Mouse (Mus musculus) intestine, postnatal 0 days (tissue): Measurements from ENCODE around the gene Abhd12b. TPM values are rescaled to one million over a fixed set of nuclear protein-coding genes. Genes with fewer than 3 reads are reported as not detected.
"Not testable (repeated sequence)": the region's sequence is repeated elsewhere in the genome, so short reads cannot be mapped to it uniquely, and the experiment has no call there.

Source experiments
- ATAC-seq: fragments of 200-750 bp; cut with Nextera tagmentation; 2 replicates; pipeline ENCODE4 v1.8.0; 2017; ENCODE audit warnings: mild to moderate bottlenecking, moderate TSS enrichment, moderate library complexity
- H3K27ac ChIP-seq: fragments of 300-500 bp; sonication (generic); 2 replicates; pipeline ENCODE4 v1.5.1; 2014; ENCODE audit warnings: mild to moderate bottlenecking, low read depth, low read length, moderate library complexity
- H3K27me3 ChIP-seq: fragments of 300-500 bp; sonication (generic); replicated peaks from 2 replicates; pipeline ENCODE4 v1.6.1; 2014; ENCODE audit warnings: low read length, mixed read lengths; ENCODE audit not compliant: control insufficient read depth, insufficient read depth
- H3K36me3 ChIP-seq: fragments of 300-500 bp; sonication (generic); 2 replicates; pipeline ENCODE4 v1.6.1; 2014; ENCODE audit warnings: mild to moderate bottlenecking, moderate library complexity; ENCODE audit not compliant: control insufficient read depth, insufficient read depth
- H3K4me1 ChIP-seq: fragments of 300-500 bp; sonication (generic); replicated peaks from 2 replicates; pipeline ENCODE4 v1.6.1; 2014; ENCODE audit warnings: antibody characterized with exemption, low read length, mixed read lengths; ENCODE audit not compliant: control insufficient read depth, insufficient read depth
- H3K4me2 ChIP-seq: fragments of 300-500 bp; sonication (generic); replicated peaks from 2 replicates; pipeline ENCODE4 v1.6.1; 2014; ENCODE audit warnings: low read depth, mild to moderate bottlenecking, moderate library complexity
- H3K4me3 ChIP-seq: fragments of 300-500 bp; sonication (generic); 2 replicates; pipeline ENCODE4 v1.5.1; 2014; ENCODE audit warnings: low read depth, low read length
- H3K9ac ChIP-seq: fragments of 300-500 bp; sonication (generic); 2 replicates; pipeline ENCODE4 v1.6.1; 2014; ENCODE audit warnings: mild to moderate bottlenecking, low read depth, low read length
- H3K9me3 ChIP-seq: fragments of 300-500 bp; sonication (generic); 2 replicates; pipeline ENCODE4 v1.6.1; 2016; ENCODE audit warnings: mixed run types; ENCODE audit not compliant: control insufficient read depth
- CTCF ChIP-seq: sonication (generic); IDR thresholded peaks from 2 replicates; pipeline ENCODE4 v1.5.1; 2016; ENCODE audit warnings: low read depth, mild to moderate bottlenecking, control low read depth, antibody characterized with exemption, moderate library complexity
- WGBS: fragments of 180-500 bp; shearing (Covaris S2); extraction: QIAGEN DNeasy Blood & Tissue Kit; methylation state at CpG from one replicate; pipeline ENCODE4 v1.1.7; 2014; 5-methylcytosine and 5-hydroxymethylcytosine counted together
- polyA plus RNA-seq: library from polyadenylated mRNA; unstranded; fragments of >200 nt; fragmentation: Nextera tagmentation; extraction: Ambion mirVana; gene quantifications from 2 replicates; pipeline ENCODE4 v1.2.1, GENCODE M21; 2015

Gene Abhd12b
- polyA plus RNA-seq, 1 experiment from 2014 or later, result not detected

GRCm38 (mm10) chr12:70156222-70156621 is 2.3 kb downstream of the Abhd12b start:
- H3K9me3 ChIP-seq, result no peaks in the 10 kb centered on the region
- no peak overlapping the region for H3K9ac ChIP-seq
- no peak for ATAC-seq
- H3K4me1 ChIP-seq, result no peaks in the 10 kb centered on the region
- no peak for TF ChIP-seq CTCF
- H3K36me3 ChIP-seq, result no peaks in the 10 kb centered on the region
- H3K27me3 ChIP-seq, result no peaks in the 10 kb centered on the region
- H3K27ac ChIP-seq, result no peak overlapping the region
- no peak overlapping the region for H3K4me2 ChIP-seq
- WGBS, result 72% methylated on average over 6 of the region's 6 CpGs
- H3K4me3 ChIP-seq, result no peak overlapping the region

GRCm38 (mm10) chr12:70157292-70158066 is 3.5 kb downstream of the Abhd12b start:
- no peak for ATAC-seq
- Histone ChIP-seq H3K27ac (no peak overlapping the region), H3K4me1 (no peaks in the 10 kb centered on the region), H3K9me3 (no peaks in the 10 kb centered on the region), H3K4me3 (no peak overlapping the region), H3K9ac (no peak overlapping the region), H3K36me3 (no peaks in the 10 kb centered on the region), H3K4me2 (no peak overlapping the region), H3K27me3 (no peaks in the 10 kb centered on the region)
- 57% methylated on average over 5 of the region's 5 CpGs for WGBS
- TF ChIP-seq CTCF, result no peak

- H3K4me3 ChIP-seq, result no peak overlapping the region
- H3K9me3 ChIP-seq, result no peaks in the 10 kb centered on the region
- H3K36me3 ChIP-seq, result no peaks in the 10 kb centered on the region
- no peak overlapping the region for H3K9ac ChIP-seq
- WGBS, result 57% methylated on average over 5 of the region's 5 CpGs
- ATAC-seq, result no peak
- TF ChIP-seq CTCF, result no peak
- no peaks in the 10 kb centered on the region for H3K4me1 ChIP-seq
- H3K27ac ChIP-seq, result no peak overlapping the region
- H3K4me2 ChIP-seq, result no peak overlapping the region
- no peaks in the 10 kb centered on the region for H3K27me3 ChIP-seq
Observed at GRCm38 (mm10) chr12:70161057-70161456, 7.1 kb downstream of the Abhd12b start.

- Histone ChIP-seq H3K27ac (no peak overlapping the region), H3K4me3 (no peak overlapping the region), H3K27me3 (no peaks in the 10 kb centered on the region), H3K36me3 (no peaks in the 10 kb centered on the region), H3K9ac (no peak overlapping the region), H3K4me1 (no peaks in the 10 kb centered on the region), H3K4me2 (no peak overlapping the region), H3K9me3 (no peaks in the 10 kb centered on the region)
- no peak for TF ChIP-seq CTCF
- no peak for ATAC-seq
- WGBS, result 67% methylated on average over 3 of the region's 3 CpGs
Observed at GRCm38 (mm10) chr12:70164741-70165140, 10.8 kb downstream of the Abhd12b start.

GRCm38 (mm10) chr12:70167950-70168349 is 14.0 kb downstream of the Abhd12b start:
- ATAC-seq, result no peak
- no peaks in the 10 kb centered on the region for H3K36me3 ChIP-seq
- TF ChIP-seq CTCF, result no peak
- H3K4me1 ChIP-seq, result no peaks in the 10 kb centered on the region
- no peaks in the 10 kb centered on the region for H3K27me3 ChIP-seq
- H3K4me2 ChIP-seq, result no peak overlapping the region
- no peak overlapping the region for H3K27ac ChIP-seq
- H3K9ac ChIP-seq, result no peak overlapping the region
- no peaks in the 10 kb centered on the region for H3K9me3 ChIP-seq
- no peak overlapping the region for H3K4me3 ChIP-seq
- 84% methylated on average over 4 of the region's 4 CpGs for WGBS

- 75% methylated on average over 1 of the region's 1 CpGs for WGBS
- peak; percentile 34 for TF ChIP-seq CTCF
Observed at GRCm38 (mm10) chr12:70169969-70170368, 16.0 kb downstream of the Abhd12b start.

GRCm38 (mm10) chr12:70183507-70183906 is 29.6 kb downstream of the Abhd12b start:
- ATAC-seq, H3K27ac ChIP-seq, H3K4me3 ChIP-seq, H3K9ac ChIP-seq, H3K4me2 ChIP-seq, H3K36me3 ChIP-seq, H3K4me1 ChIP-seq, H3K9me3 ChIP-seq, H3K27me3 ChIP-seq: not testable (repeated sequence)
- WGBS, result 96% methylated on average over 8 of the region's 8 CpGs

More at GRCm38 (mm10) chr12:70169969-70170368, 16.0 kb downstream of the Abhd12b start:
- no peak overlapping the region for H3K4me3 ChIP-seq
- H3K36me3 ChIP-seq, result no peaks in the 10 kb centered on the region
- H3K27ac ChIP-seq, result no peak overlapping the region
- H3K9ac ChIP-seq, result no peak overlapping the region
- H3K4me2 ChIP-seq, result no peak overlapping the region
- H3K9me3 ChIP-seq, result no peaks in the 10 kb centered on the region
- no peaks in the 10 kb centered on the region for H3K4me1 ChIP-seq
- no peak for ATAC-seq
- no peaks in the 10 kb centered on the region for H3K27me3 ChIP-seq
